Mouse (Mus musculus) CH12.LX (cell line): ENCODE measurements around the gene Npepps.

Experiments used
- CTCF ChIP-seq, 2 experiments: IDR thresholded peaks in 1 of 2; conservative IDR thresholded peaks in 1 of 2; 2 replicates each; pipeline ENCODE4 v1.5.1; 2011 to 2012; ENCODE audit warnings: low read depth in 2 of 2, low read length in 2 of 2, improper control_type of control experiment in 1 of 2, inconsistent platforms in 1 of 2, mild to moderate bottlenecking in 1 of 2, moderate library complexity in 1 of 2
- USF1 ChIP-seq: IDR thresholded peaks from 2 replicates; pipeline ENCODE4 v1.6.1; 2014; ENCODE audit warnings: low read depth, mild to moderate bottlenecking, inconsistent platforms, low read length, improper control_type of control experiment

- TF ChIP-seq USF1 (no peak), CTCF (conservative IDR thresholded peaks at IDR 0.05 in 1 of 2, IDR thresholded peaks at IDR 0.05 in 1 of 2; ENCODE audit: low read depth in 2 of 2, low read length in 2 of 2) (no peak)
These were observed 48.0 kb downstream of the Npepps start for GRCm38 (mm10) chr11:97232436-97232835.
